Mouse (Mus musculus) E14TG2a.4 (cell line): ENCODE measurements around the gene Cldn17.

Experiments used
- CTCF ChIP-seq: conservative IDR thresholded peaks from 2 replicates; pipeline ENCODE4 v1.5.1; 2014; ENCODE audit warnings: low read length
- NANOG ChIP-seq: IDR thresholded peaks from 2 replicates; pipeline ENCODE4 v1.6.1; 2014; ENCODE audit warnings: borderline replicate concordance, low read length, mixed read lengths

DNA sequence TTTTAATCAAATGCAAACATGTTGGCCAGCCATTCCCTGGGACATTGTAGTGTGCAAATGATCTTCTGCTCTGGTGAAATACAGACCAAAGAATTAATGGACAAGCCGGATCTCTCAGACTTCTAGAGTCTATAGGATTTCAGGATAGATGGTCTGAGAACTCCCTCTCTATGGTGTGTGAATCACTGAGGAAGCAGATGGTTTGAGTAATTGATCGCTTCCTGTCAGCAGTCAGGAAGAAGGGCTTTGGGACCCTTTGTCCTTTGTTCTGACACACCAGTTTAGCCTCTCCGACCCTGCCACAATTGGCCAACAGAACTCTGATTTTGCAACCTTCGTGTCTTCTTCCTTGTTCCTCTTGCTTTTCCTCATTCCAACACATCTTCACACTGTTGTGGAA is 1.4 kb upstream of the Cldn17 start:
- no peak for TF ChIP-seq NANOG
- TF ChIP-seq CTCF: no peak
